Mouse (Mus musculus) E14TG2a.4 (cell line): Measurements from ENCODE around the gene Hspa12b.

Experiments used
- H3K27me3 ChIP-seq: 2 replicates; pipeline ENCODE4 v1.6.1; 2014; ENCODE audit warnings: low read length, control low read depth; ENCODE audit not compliant: insufficient read depth
- H3K36me3 ChIP-seq: 2 replicates; pipeline ENCODE4 v1.6.1; 2014; ENCODE audit warnings: low read length, control low read depth; ENCODE audit not compliant: insufficient read depth
- H3K4me1 ChIP-seq: replicated peaks from 2 replicates; pipeline ENCODE4 v1.6.1; 2014; ENCODE audit warnings: low read depth, low read length, control low read depth
- H3K4me3 ChIP-seq: replicated peaks from 2 replicates; pipeline ENCODE4 v1.5.1; 2014; ENCODE audit warnings: mild to moderate bottlenecking, low read length
- H3K9me3 ChIP-seq: 2 replicates; pipeline ENCODE4 v1.6.1; 2014; ENCODE audit warnings: low read length, control low read depth
- CTCF ChIP-seq: conservative IDR thresholded peaks from 2 replicates; pipeline ENCODE4 v1.5.1; 2014; ENCODE audit warnings: low read length
- NANOG ChIP-seq: IDR thresholded peaks from 2 replicates; pipeline ENCODE4 v1.6.1; 2014; ENCODE audit warnings: borderline replicate concordance, low read length, mixed read lengths
- POU5F1 ChIP-seq: IDR thresholded peaks from 2 replicates; pipeline ENCODE4 v1.6.1; 2014; ENCODE audit warnings: low read length, borderline replicate concordance

Hspa12b gene

DNA sequence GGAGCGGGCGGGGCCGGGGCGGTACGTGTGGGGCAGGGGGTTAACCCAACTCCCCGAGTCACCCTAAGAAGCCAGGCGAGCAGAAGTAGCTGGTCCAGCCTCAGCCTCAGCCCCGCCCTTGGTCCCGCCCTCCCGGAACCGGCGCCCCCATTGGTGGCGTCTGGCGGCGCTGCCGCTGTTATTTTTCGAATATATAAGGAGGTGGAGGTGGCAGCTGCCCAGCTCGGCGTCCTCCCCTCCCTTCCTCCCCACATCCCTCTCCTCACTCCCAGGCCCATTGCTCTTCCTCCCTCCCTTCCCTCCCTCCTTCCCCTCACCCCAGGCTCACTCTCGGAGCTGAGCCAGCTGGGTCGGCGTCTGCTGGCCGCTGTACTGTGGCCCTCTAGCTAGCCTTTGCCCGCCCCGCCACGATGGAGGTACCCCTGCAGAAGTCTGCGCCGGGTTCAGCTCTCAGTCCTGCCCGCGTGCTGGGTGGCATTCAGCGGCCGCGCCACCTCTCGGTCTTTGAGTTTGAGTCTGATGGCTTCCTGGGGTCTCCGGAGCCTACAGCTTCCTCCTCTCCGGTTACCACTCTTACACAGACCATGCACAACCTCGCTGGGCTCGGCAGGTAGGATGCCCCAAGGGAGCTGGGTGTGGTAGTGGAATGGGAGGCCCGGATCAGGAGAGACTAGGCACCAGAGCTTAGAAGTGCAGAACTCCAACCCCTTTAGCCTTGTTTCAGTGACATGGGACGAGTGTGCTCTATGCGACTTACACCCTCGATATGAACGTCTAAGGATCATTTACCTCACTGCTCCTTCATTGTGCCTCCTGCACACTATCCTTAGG lies 59.9 kb downstream of the Hspa12b start, which contains the start of the genes Cdc25b and Spef1:
Gene Cdc25b, plus strand, starts transcription at position 179 of the 831 bp plus-strand sequence.
Gene Spef1, minus strand, starts transcription at position 512 of the 831 bp plus-strand sequence.
- peak within 1 kb of the TSS; percentile 87 for H3K4me3 ChIP-seq
- H3K4me1 ChIP-seq, result peaks cover 51% of the 10 kb centered on the region
- H3K9me3 ChIP-seq, result no peaks in the 10 kb centered on the region
- no peak for TF ChIP-seq NANOG
- no peak for TF ChIP-seq POU5F1
- peaks cover 28% of the 10 kb centered on the region for H3K36me3 ChIP-seq
- H3K27me3 ChIP-seq, result peaks cover 18% of the 10 kb centered on the region

DNA sequence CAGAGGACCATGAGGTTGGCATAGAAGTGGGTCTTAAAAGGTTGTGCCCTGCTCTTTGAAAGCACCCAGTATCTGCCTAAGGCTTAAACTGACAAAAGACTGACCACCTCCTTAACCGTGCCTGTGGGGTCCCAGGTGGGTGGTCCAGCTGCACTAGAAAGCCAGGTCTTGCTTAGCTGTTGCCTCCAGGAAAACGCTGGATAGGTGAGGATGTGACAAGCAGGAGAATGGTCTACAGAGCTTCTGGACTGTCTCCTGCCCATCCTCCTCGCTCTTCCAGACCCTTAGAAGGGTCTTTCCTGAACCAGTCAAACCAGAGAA lies 60.5 kb downstream of the Hspa12b start:
- H3K4me1 ChIP-seq, result peaks cover 53% of the 10 kb centered on the region
- H3K9me3 ChIP-seq, result no peaks in the 10 kb centered on the region
- TF ChIP-seq NANOG (no peak), CTCF (no peak), POU5F1 (no peak)
- peak overlapping the region; percentile 87 for H3K4me3 ChIP-seq
- H3K27me3 ChIP-seq, result peaks cover 18% of the 10 kb centered on the region
- H3K36me3 ChIP-seq, result peaks cover 31% of the 10 kb centered on the region

DNA sequence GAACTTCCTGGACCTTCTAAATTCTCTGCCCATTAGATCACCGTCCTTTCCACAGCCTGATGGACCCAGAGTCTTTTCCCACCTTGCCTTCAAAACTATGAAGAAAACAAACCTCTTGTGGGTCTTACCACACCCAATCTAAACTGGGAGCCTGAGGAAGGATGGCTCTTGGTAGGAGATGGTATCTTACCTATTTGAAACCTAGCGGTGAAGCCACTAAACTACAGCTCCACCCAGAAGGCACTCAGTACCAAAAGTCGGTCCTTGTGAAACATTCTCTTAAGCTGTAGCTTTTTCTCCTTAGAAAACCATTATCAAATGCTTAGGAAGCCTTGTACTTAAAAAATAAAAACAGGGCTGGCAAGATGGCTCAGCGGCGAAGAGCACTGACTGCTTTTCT lies 61.2 kb downstream of the Hspa12b start:
- Histone ChIP-seq H3K27me3 (peaks cover 18% of the 10 kb centered on the region), H3K9me3 (no peaks in the 10 kb centered on the region), H3K4me1 (peaks cover 57% of the 10 kb centered on the region), H3K4me3 (no peak overlapping the region), H3K36me3 (peaks cover 38% of the 10 kb centered on the region)
- TF ChIP-seq POU5F1 (no peak), CTCF (no peak), NANOG (no peak)

DNA sequence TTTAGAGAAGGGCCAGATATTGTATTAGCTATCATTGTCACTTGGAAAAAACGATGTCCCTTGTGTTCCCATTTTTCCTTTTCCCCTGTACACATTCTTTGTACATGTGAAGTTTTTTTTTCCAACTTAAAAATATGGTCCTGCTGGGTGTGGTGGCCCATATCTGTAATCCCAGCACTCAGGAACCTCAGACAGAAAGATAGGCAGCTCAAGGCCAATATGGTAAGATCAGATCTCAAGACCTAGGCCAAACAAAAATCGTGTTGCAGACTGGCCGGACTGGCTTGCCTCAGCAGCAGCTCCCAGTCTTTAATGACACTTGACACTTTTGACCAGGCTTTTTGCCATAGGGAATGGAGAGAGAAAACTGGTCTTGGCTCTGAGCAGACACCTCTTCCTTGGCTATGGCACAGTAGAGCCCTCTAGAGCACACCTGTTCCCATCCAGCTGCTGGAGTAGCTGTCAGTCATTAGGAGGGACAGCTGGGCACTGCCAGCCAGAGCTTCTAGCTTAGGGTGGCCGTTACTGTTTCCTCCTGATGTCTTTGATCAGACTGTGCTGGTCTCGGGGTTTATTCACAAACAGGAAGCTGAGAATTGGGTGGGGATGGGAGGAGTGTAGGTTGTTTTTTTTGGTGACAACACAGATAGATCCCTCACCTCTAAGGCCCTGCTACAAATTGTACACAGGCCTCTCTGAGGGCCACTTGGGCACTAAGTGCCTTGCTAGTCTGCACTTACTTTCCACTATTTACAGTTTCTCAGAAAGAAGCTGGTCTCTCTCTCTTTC lies 62.6 kb downstream of the Hspa12b start:
- Histone ChIP-seq H3K27me3 (peaks cover 18% of the 10 kb centered on the region), H3K4me1 (peaks cover 57% of the 10 kb centered on the region), H3K9me3 (no peaks in the 10 kb centered on the region), H3K36me3 (peaks cover 52% of the 10 kb centered on the region), H3K4me3 (no peak overlapping the region)
- TF ChIP-seq CTCF (no peak), POU5F1 (no peak), NANOG (no peak)

DNA sequence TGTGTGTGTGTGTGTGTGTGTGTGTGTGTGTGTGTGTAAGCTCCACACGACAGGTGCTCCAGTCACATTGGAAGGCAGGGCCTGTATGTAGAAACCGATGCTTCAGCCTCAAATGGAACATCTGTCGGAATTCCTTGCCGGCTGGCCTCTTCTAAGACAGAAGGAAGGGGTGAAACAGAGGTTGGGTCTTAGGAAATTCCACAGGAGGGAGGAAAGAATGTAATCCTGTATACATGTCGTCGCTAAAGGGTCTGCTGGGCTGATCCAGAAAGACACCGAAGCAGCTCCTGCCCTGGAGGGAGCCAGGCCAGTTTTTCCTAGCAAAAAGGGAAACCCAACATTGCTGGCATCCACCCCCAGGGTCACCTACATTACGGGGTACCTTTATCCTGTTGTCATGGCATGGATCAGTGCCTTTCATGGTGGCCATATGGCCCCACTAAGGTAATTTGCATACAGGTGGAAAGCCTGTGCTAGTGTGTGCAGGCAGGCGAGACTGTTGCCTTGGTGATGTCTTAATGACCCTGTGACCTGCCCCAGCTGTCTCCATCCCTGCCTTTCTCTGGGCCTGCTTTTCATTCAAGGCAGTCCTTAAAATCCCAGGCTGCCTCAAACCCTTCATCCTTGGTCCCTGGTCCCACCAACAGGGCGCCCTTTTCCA lies 63.4 kb downstream of the Hspa12b start:
- TF ChIP-seq NANOG (no peak), CTCF (no peak), POU5F1 (no peak)
- H3K9me3 ChIP-seq, result no peaks in the 10 kb centered on the region
- peaks cover 16% of the 10 kb centered on the region for H3K27me3 ChIP-seq
- peaks cover 58% of the 10 kb centered on the region for H3K36me3 ChIP-seq
- peaks cover 57% of the 10 kb centered on the region for H3K4me1 ChIP-seq
- H3K4me3 ChIP-seq, result no peak overlapping the region

DNA sequence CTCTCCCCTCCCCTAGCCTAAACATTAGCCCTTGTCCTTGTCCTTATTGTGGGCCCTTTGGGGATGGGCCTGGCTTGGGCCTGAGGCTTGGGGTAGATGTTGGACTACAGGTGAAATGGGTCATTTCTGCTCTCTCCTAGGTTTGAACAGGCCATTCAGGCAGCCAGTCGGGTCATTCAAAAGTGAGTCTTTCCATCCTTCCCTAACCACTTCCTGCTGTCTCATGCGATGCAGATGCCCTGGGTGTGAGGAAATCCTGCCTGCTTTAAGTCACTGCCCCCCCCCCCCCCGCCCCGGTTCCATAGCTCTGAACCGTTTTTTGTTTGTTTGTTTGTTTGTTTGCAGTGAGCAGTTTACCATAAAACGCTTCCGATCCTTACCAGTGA lies 63.9 kb downstream of the Hspa12b start:
- H3K36me3 ChIP-seq, result peaks cover 58% of the 10 kb centered on the region
- peaks cover 52% of the 10 kb centered on the region for H3K4me1 ChIP-seq
- 0 out of 2 replicates have a peak overlapping the region, but pooled peaks have one; percentile 43 for H3K4me3 ChIP-seq
- peaks cover 11% of the 10 kb centered on the region for H3K27me3 ChIP-seq
- TF ChIP-seq CTCF (no peak), NANOG (no peak), POU5F1 (no peak)
- no peaks in the 10 kb centered on the region for H3K9me3 ChIP-seq
